Mouse (Mus musculus) ES-Bruce4 (cell line): Measurements from ENCODE around the gene Zmynd10. TPM values are rescaled to one million over a fixed set of nuclear protein-coding genes. Genes with fewer than 3 reads are reported as not detected.

ENCODE experiments used
- H3K27ac ChIP-seq: 2 replicates; pipeline ENCODE4 v1.5.1; 2012; ENCODE audit warnings: low read length, inconsistent platforms; ENCODE audit not compliant: insufficient read depth
- H3K27me3 ChIP-seq: 2 replicates; pipeline ENCODE4 v1.6.1; 2012; ENCODE audit warnings: mild to moderate bottlenecking, low read length, inconsistent platforms; ENCODE audit not compliant: control insufficient read depth, poor library complexity, insufficient read depth, severe bottlenecking
- H3K36me3 ChIP-seq: 2 replicates; pipeline ENCODE4 v1.6.1; 2012; ENCODE audit warnings: inconsistent platforms, mild to moderate bottlenecking, low read length, moderate library complexity; ENCODE audit not compliant: control insufficient read depth, poor library complexity, insufficient read depth, severe bottlenecking
- H3K4me1 ChIP-seq: one replicate; pipeline ENCODE4 v1.8.1; 2011; ENCODE audit warnings: low read length; ENCODE audit not compliant: control insufficient read depth, insufficient read depth
- H3K4me3 ChIP-seq: 2 replicates; pipeline ENCODE4 v1.5.1; 2011; ENCODE audit warnings: low read depth, mild to moderate bottlenecking, low read length
- H3K9ac ChIP-seq: 2 replicates; pipeline ENCODE4 v1.6.1; 2012; ENCODE audit warnings: low read depth, mild to moderate bottlenecking, inconsistent platforms; ENCODE audit not compliant: poor library complexity, severe bottlenecking
- H3K9me3 ChIP-seq: replicated peaks from 2 replicates; pipeline ENCODE4 v1.6.1; 2012; ENCODE audit warnings: mild to moderate bottlenecking, low read length, inconsistent platforms; ENCODE audit not compliant: control insufficient read depth, poor library complexity, insufficient read depth, severe bottlenecking
- CTCF ChIP-seq: IDR thresholded peaks from one replicate; pipeline ENCODE4 v1.8.1; 2011; ENCODE audit warnings: low read depth, low read length
- EP300 ChIP-seq: IDR thresholded peaks from 2 replicates; pipeline ENCODE4 v1.6.1; 2011; ENCODE audit warnings: low read depth, low read length; ENCODE audit not compliant: insufficient read depth
- POLR2A ChIP-seq: IDR thresholded peaks from one replicate; pipeline ENCODE4 v1.8.1; 2011; ENCODE audit warnings: low read length; ENCODE audit not compliant: insufficient read depth
- polyA plus RNA-seq: library from polyadenylated mRNA; stranded (reverse); fragments of >200 nt; gene quantifications from 2 replicates; pipeline ENCODE4 v1.2.4, GENCODE M21; 2011; ENCODE audit warnings: low read depth; ENCODE audit not compliant: missing spikeins, insufficient read depth, insufficient read length

Gene Zmynd10
- polyA plus RNA-seq, 1 experiment, result not detected

GRCm38 (mm10) chr9:107551117-107551889 is 4.2 kb downstream of the Zmynd10 start, which contains the start of gene Rassf1:
TSS of gene Rassf1 (plus strand) at chr9:107551555.
- Histone ChIP-seq H3K27ac (no peak within 1 kb of the TSS), H3K36me3 (no peaks in the 10 kb centered on the region), H3K9me3 (no peaks in the 10 kb centered on the region), H3K4me3 (peak within 1 kb of the TSS; percentile 64), H3K4me1 (peaks cover 3% of the 10 kb centered on the region), H3K27me3 (no peaks in the 10 kb centered on the region), H3K9ac (peak within 1 kb of the TSS; percentile 39)
- no peak for TF ChIP-seq EP300
- no peak for TF ChIP-seq CTCF
- TF ChIP-seq POLR2A, result no peak

- Histone ChIP-seq H3K27ac (no peak overlapping the region), H3K27me3 (no peaks in the 10 kb centered on the region), H3K36me3 (no peaks in the 10 kb centered on the region), H3K9ac (peak overlapping the region; percentile 39), H3K4me1 (peaks cover 3% of the 10 kb centered on the region), H3K9me3 (no peaks in the 10 kb centered on the region), H3K4me3 (peak overlapping the region; percentile 64)
- no peak for TF ChIP-seq EP300
- TF ChIP-seq CTCF, result no peak
- no peak for TF ChIP-seq POLR2A
Observed at GRCm38 (mm10) chr9:107551890-107552355, 4.8 kb downstream of the Zmynd10 start.

GRCm38 (mm10) chr9:107552690-107553393 is 5.7 kb downstream of the Zmynd10 start:
- Histone ChIP-seq H3K4me3 (no peak overlapping the region), H3K9me3 (no peaks in the 10 kb centered on the region), H3K36me3 (peaks cover 8% of the 10 kb centered on the region), H3K27me3 (no peaks in the 10 kb centered on the region), H3K9ac (no peak overlapping the region), H3K27ac (no peak overlapping the region), H3K4me1 (peaks cover 3% of the 10 kb centered on the region)
- no peak for TF ChIP-seq POLR2A
- no peak for TF ChIP-seq CTCF
- TF ChIP-seq EP300, result no peak

- peaks cover 3% of the 10 kb centered on the region for H3K4me1 ChIP-seq
- TF ChIP-seq CTCF (no peak), EP300 (no peak), POLR2A (no peak)
Observed at GRCm38 (mm10) chr9:107553541-107554318, 6.6 kb downstream of the Zmynd10 start.

GRCm38 (mm10) chr9:107554319-107554825 is 7.3 kb downstream of the Zmynd10 start:
- Histone ChIP-seq H3K27ac (no peak overlapping the region), H3K4me1 (peaks cover 3% of the 10 kb centered on the region), H3K4me3 (peak overlapping the region; percentile 64), H3K36me3 (peaks cover 23% of the 10 kb centered on the region), H3K9ac (peak overlapping the region; percentile 64), H3K27me3 (no peaks in the 10 kb centered on the region), H3K9me3 (no peaks in the 10 kb centered on the region)
- TF ChIP-seq CTCF (no peak), EP300 (0 out of 2 replicates have a peak, but pooled peaks have one; percentile 39), POLR2A (peak; percentile 42)

More at GRCm38 (mm10) chr9:107553541-107554318, 6.6 kb downstream of the Zmynd10 start:
- Histone ChIP-seq H3K4me3 (peak overlapping the region; percentile 64), H3K36me3 (peaks cover 16% of the 10 kb centered on the region), H3K9me3 (no peaks in the 10 kb centered on the region), H3K27ac (no peak overlapping the region), H3K27me3 (no peaks in the 10 kb centered on the region), H3K9ac (peak overlapping the region; percentile 64)
